Mouse (Mus musculus) C3H10T1/2 (cell line): Measurements from ENCODE around the gene Cd3d. TPM values are rescaled to one million over a fixed set of nuclear protein-coding genes. Genes with fewer than 3 reads are reported as not detected.

Experiments
- polyA plus RNA-seq, 2 experiments: library from polyadenylated mRNA; unstranded; fragments of >200 nt; fragmentation: generic; extraction: Trizol; gene quantifications; one replicate each; pipeline ENCODE4 v1.2.1; 2012; ENCODE audit warnings: missing spikeins in 2 of 2

Gene Cd3d
- not detected for polyA plus RNA-seq

DNA sequence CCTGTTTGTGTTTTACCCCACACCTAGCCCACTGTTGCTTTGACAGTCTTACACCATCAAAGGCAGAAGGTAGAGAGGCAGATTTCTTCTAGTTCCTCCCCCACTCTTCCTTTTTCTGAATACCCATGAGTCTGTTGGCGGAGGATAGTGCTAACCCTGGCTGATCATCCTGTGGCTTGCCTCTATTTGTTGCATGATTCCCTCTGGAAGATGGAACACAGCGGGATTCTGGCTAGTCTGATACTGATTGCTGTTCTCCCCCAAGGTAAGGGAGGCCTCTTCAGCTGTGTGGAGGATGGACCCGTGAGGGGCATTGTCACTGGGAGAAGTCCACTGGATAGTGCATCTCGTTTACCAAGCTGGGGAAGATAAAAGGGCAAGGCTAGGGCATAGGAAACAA is at the start of gene Cd3d:
Cd3d (plus strand) TSS at position 111 of the 400 bp plus-strand sequence.

GRCm38 (mm10) chr9:44965126-44965832 is 16.3 kb upstream of the Cd3d start, which contains the start of gene Ube4a:
Gene Ube4a (minus strand): TSS chr9:44965600.

DNA sequence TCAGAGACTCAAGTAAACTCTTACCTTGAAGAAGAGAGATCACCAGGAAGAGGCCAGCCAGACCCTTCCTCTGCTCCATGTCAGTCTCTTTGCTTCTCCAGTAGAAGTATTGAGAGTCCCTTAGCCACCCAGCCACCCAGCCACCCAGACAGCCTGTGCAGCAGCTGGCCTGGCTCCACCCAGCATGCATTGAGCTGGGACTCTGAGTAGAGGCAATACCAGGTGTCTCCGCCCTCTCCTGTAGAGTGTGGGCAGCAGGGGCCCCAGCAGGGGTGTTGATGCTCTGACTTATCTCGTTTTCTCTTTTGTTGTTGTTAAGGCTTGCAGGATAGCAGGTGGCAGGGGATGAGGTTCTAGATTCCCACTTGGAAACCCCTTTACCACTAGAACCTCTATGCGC is 1.3 kb upstream of the Cd3d start, which contains the start of gene Cd3g:
Cd3g (minus strand) TSS at position 190 of the 400 bp plus-strand sequence.

DNA sequence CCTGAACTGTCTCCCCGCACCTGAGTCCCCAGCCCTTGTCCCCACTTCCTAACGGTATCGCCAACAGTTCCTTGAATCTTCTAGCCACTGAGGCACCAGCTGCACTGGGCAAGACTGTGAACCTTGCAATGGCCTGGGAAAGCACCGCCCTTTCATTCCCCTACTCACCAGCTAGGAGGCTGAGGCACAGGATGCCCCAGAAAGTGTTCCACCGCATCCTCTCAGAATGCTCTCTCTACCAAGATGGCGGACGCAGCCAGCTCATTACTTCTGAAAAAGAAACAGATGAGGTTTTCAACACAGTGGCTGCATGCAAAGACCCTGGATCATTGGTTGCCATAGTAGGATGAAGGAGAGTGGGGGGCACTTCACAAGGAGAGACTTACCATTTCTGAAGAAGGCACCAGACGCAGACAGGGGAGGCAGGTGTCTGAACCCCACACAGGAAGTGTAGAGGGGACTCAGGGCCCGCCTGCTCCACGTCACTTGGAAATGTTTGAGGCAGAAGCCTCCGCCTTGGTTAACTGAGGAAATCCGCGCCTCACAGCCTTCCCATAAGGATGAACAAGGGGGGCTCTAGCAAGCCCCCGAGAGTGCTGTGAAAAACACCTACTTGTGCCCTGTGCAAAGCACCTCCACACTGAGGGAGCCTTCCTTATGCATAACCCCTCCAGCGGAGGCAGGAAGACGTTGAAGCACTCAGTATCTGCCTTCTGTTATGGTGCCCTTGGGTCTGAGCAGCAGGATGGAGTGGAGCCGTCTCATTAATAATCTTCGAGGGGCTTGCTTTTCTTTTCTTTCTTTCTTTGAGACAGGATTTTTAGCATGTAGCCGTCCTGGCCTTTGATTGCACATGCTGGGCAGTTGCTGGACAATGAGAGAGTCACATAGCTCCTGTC is 27.8 kb downstream of the Cd3d start, which contains the start of gene Cd3e:
Cd3e (minus strand) TSS at position 448 of the 899 bp plus-strand sequence.

Other genes starting within 250 kb of the Cd3d start
- gene Phldb1, start 246.6 kb upstream of the Cd3d start, polyA plus RNA-seq = 10 to 100 TPM; 36.0 to 71.8 TPM
- 10 to 100 TPM in 1 of 2 experiments, 1 to 10 TPM in 1; 3.3 to 36.5 TPM for gene Arcn1, start 213.9 kb upstream of the Cd3d start, polyA plus RNA-seq
- 100 to 1,000 TPM in 1 of 2 experiments, 10 to 100 TPM in 1; 73.3 to 174 TPM for gene Ift46, start 213.9 kb upstream of the Cd3d start, polyA plus RNA-seq
- under 1 TPM; 0.06 to 0.66 TPM for gene Tmem25, start 182.5 kb upstream of the Cd3d start, polyA plus RNA-seq
- under 1 TPM; 0.32 to 0.42 TPM for gene Ttc36, start 178.7 kb upstream of the Cd3d start, polyA plus RNA-seq
- gene Kmt2a, start 100.5 kb upstream of the Cd3d start, polyA plus RNA-seq = 1 to 10 TPM in 1 of 2 experiments, under 1 TPM in 1; 0.73 to 6.6 TPM
- gene Atp5l, start 61.0 kb upstream of the Cd3d start, polyA plus RNA-seq = 100 to 1,000 TPM; 395 to 672 TPM
- 1 to 10 TPM; 1.6 to 9.5 TPM for gene Ube4a, start 16.2 kb upstream of the Cd3d start, polyA plus RNA-seq
- gene Cd3g, start 1.4 kb upstream of the Cd3d start, polyA plus RNA-seq = not detected
- not detected for gene Cd3e, start 27.8 kb downstream of the Cd3d start, polyA plus RNA-seq
- not detected for gene Mpzl2, start 58.0 kb downstream of the Cd3d start, polyA plus RNA-seq
- gene Mpzl3, start 73.4 kb downstream of the Cd3d start, polyA plus RNA-seq = under 1 TPM in 1 of 2 experiments, not detected in 1; 0.01 TPM
- gene Jaml, start 97.4 kb downstream of the Cd3d start, polyA plus RNA-seq = not detected
- gene Scn2b, start 136.0 kb downstream of the Cd3d start, polyA plus RNA-seq = not detected
- not detected for gene Scn4b, start 156.6 kb downstream of the Cd3d start, polyA plus RNA-seq
- gene BC049352, start 200.2 kb downstream of the Cd3d start, polyA plus RNA-seq = not detected
- not detected for gene Tmprss4, start 222.3 kb downstream of the Cd3d start, polyA plus RNA-seq